Mouse (Mus musculus) erythroid progenitor cell, adult 5-6 weeks (primary cell): Measurements from ENCODE around the gene Olfr1410. TPM values are rescaled to one million over a fixed set of nuclear protein-coding genes. Genes with fewer than 3 reads are reported as not detected.

Experiments used
- ATAC-seq: replicated peaks from 2 replicates; pipeline ENCODE4 v1.8.0; 2016; ENCODE audit warnings: moderate number of reproducible peaks, mild to moderate bottlenecking, moderate TSS enrichment, inconsistent platforms; ENCODE audit not compliant: poor library complexity, low FRiP score, severe bottlenecking
- total RNA-seq, 2 experiments: library from RNA; stranded (forward) in 1 of 2; stranded (reverse) in 1 of 2; fragments of 150-400 nt in 1 of 2; fragments of 186-747, 209-891 nt in 1 of 2; gene quantifications; 2 replicates each; pipeline versions ENCODE4 v1.2.3 to v1.2.4; 2015 to 2017; ENCODE audit warnings: low replicate concordance in 2 of 2

Gene Olfr1410
- total RNA-seq (2015; ENCODE audit: low replicate concordance) (not detected in 2 replicates), total RNA-seq (2017; ENCODE audit: low replicate concordance) (not detected in 2 replicates)

- no peak for ATAC-seq
These were observed at the start of gene Olfr1410 for GRCm38 (mm10) chr1:92605482-92605881. Gene Olfr1410, plus strand, starts transcription at chr1:92605782.

DNA sequence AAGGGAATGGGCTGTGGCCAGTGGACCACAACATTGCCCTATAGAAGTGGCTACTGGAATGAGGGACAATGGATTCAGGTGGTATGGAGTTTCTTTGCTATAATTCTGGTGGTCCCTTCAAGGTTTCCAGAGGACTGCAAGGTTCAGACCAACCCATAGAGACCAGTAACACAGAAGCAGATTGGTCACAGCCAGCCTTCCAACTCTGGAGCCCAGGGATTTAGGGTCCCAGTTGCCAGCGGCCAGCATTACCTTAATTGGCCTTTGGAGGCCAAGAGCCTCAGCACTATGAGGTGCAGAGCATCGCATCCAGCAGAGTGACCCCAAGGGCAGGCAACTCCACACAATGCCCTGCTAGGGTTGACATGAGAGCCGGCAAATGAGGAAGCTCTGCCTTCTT, 34.6 kb upstream of the Olfr1410 start, which contains the start of gene Olfr1413:
TSS of gene Olfr1413 (plus strand) at position 301 of the 400 bp plus-strand sequence.
- no peak for ATAC-seq

DNA sequence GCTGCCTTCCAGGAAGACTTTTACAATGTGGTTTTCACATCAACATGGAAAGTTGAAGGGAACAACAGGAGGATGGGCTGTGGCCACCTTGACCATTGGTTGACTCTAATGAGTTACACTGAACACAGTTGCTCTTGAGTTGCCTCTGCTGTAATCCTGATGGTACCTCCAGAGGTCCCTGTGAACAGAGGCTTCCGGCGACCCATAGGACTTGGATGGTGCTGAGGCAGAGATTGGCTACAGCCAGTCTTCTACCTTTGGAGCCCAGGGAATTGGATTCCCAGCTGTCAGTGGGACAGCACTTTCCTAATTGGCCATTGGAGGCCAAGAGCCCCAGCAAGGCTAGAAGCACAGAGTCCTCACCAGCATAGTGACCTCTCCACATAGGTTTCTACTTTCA, 20.1 kb upstream of the Olfr1410 start, which contains the start of gene Olfr1412:
TSS of gene Olfr1412 (plus strand) at position 301 of the 400 bp plus-strand sequence.
- no peak for ATAC-seq

DNA sequence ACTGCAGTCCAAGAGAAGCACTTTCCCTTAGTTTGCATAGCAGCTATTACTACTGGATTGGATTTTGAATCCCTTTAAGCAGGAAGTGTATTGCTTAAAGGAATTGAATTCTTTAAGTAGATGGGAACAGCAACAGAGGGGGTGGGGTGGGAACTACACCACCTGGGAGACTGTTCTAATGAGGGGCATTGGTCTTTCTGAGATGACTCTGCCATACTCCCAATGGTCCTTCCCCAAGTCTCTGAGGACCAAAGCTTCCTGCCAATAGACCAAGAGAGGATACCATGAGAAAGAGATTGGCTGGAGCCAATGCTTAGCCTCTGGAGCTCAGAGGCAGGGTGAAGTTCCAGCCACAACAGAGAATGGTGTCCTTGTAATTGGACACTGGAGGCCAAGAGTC, 11.5 kb upstream of the Olfr1410 start, which contains the start of gene Olfr1411:
TSS of gene Olfr1411 (plus strand) at position 301 of the 400 bp plus-strand sequence.
- ATAC-seq = no peak

DNA sequence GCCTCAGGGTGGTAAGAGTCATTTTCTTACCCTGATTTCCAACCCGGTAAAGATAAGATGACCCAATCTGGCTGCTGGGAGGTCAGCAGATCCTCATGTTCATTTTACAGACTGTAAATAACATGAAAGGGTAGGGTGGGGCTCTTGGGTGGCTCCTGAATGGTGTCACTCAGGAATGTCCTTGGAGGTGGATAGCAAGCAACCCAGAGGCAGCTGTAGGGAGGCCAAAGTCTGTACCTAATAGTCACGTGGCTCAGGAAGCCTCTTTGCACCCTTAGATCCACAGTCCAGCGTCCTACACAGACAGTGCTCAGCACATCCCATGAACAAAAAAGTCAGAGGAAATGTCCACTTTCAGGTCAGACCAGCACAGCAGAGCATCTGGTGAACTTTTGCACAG, 9.6 kb upstream of the Olfr1410 start:
- ATAC-seq = no peak

GRCm38 (mm10) chr1:92607711-92608110, 2.1 kb downstream of the Olfr1410 start:
- no peak for ATAC-seq

GRCm38 (mm10) chr1:92611008-92611407, 5.4 kb downstream of the Olfr1410 start:
- no peak for ATAC-seq

- no peak for ATAC-seq
These were observed 7.6 kb downstream of the Olfr1410 start for GRCm38 (mm10) chr1:92613175-92613574.

DNA sequence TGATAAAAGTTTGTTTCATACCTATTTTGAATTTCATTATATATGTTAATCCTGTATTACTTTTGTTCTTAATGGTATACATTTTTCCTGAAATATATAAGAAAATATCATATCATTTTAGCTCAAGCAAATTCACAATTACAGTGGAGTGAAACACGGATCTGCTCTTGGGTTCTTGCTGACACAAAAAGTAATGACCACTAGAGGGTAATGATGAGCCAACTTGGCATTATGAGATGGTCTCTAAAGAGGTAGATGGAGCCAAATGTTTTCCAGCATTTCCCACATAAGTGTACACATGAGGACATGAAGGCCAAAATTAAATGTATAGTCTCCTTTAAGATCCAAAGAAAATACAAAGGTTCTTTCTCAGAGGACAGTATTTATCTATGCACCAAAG, 8.9 kb downstream of the Olfr1410 start:
- no peak for ATAC-seq

GRCm38 (mm10) chr1:92616046-92616445, 10.5 kb downstream of the Olfr1410 start:
- no peak for ATAC-seq

DNA sequence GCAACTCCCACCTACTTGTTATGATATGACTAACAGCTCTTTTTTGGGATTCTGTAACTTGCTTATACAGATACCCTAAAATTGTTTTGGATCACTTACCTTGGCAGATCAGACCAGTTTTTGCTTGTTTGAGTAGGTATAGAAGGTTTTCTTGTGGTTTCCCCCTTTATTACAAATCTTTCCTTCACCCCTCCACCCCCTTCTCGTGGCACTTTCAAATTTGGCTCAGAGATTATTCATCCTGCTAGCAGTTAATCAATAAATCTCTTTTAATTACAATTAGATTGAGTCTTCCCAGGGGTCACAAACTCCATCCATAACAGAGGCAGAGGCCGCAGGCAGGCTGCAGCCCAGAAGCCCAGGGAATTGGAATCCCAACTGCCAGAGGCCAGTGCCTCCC, 11.9 kb downstream of the Olfr1410 start, which contains the start of gene Olfr12:
TSS of gene Olfr12 (plus strand) at position 301 of the 400 bp plus-strand sequence.
- ATAC-seq = no peak

- ATAC-seq = no peak
These were observed 12.8 kb downstream of the Olfr1410 start for GRCm38 (mm10) chr1:92618360-92618759.

GRCm38 (mm10) chr1:92628227-92628626, 22.6 kb downstream of the Olfr1410 start:
- no peak for ATAC-seq

DNA sequence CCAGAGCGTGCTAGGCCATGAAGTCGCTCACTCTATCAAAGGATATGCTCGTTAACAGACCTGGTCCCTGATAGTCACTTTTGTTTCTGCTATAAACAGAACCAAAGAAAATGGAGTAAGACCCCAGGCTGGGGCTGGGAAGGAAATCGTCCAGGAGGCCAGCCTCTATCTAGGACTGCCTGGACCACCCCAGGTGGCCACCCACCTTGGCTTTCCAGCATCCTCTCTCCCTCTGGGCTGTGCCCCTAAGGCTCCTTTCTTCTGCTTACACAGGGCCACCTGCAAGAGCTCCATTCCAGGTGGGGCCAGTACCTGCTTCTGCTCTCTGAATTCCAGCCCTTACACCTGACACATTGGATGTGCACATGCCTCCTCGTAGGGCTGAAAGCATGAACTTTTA, 26.6 kb downstream of the Olfr1410 start:
- no peak for ATAC-seq

GRCm38 (mm10) chr1:92632948-92633347, 27.4 kb downstream of the Olfr1410 start:
- ATAC-seq = no peak

DNA sequence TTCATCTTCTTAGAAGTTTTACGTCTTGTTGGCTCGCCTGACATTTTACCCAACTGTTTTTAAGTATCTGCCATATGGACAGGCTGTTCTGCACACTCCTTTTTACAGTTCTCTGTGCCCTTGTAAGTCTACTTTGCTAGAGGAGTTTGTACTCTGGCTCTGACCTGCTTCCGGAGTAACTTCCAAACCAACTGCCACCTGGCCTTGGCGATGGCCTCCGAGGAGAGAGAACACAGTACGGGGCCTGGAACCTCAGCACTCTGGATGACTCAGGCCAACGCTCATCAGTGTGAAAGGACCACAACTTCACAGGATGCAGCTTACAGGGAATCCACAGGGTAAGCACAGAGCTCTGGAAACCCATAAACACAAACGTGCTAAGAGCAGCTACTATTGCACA, 28.1 kb downstream of the Olfr1410 start:
- ATAC-seq = no peak

GRCm38 (mm10) chr1:92634569-92634968, 29.0 kb downstream of the Olfr1410 start:
- no peak for ATAC-seq

DNA sequence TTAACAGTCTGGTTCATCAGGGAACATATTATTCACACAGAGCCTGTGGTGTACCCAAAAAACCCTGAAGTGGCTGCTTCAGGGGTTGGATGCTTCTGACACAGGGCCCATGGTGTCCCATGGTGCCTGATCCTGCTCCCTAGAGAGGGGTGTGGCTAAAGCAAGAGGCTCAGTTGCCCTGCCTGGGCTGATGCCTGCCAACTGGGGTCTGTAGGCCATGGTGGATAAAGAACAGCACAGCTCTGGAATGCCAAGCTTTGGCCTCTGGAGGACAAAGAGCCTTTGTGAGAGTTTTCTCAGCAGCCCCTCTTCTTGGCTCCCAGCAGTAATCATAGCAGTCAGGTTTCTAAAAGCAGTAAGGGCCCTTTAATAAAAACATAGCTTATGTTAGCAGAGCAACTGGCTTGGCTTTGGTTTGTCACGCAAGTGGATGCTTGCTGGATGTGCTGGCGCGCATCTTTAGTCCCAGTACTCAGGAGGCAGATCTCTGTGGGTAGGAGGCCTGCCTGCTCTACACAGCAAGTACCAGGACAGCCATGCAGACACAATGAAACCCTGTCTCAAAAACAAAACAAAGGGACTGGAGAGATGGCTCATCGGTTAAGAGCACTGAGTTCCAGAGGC, 29.5 kb downstream of the Olfr1410 start:
- no peak for ATAC-seq

GRCm38 (mm10) chr1:92636015-92636414, 30.4 kb downstream of the Olfr1410 start:
- no peak for ATAC-seq

- ATAC-seq = no peak
These were observed 31.1 kb downstream of the Olfr1410 start for GRCm38 (mm10) chr1:92636676-92637075.

DNA sequence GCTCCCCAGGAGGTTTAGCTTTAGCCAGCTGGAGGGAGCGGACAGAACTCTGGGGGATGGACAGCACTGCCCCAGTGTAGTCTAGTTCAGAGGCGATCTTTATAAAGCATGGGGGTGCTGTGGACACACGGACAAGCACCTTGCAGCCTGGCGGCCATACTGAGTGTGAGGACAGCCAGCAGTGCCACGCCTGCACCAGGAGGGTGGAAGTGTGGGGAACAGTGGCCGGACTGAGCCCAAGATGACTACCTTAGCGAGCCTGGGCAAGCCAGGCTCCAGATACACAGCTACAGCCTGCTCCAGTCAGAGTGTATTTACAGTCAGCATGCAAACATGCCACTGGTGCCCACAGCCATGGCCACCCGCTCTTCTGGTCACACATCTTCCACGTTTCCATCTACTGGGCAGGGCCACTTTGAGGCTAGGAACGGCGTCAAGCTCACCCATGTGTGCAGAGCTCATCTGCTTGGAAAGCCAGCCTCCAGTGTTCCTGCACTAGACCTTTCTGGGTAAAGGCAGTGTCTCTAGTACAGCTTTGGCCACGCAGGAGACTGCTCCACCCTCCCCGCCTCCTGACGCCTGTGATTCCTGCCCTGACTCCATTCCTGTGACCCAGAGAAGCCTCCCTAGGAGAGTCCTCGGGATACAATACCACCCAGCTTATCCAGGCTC, 32.1 kb downstream of the Olfr1410 start:
- no peak for ATAC-seq
